Mouse (Mus musculus): ENCODE results near the gene Sqor. TPM values are rescaled to one million over a fixed set of nuclear protein-coding genes. Genes with fewer than 3 reads are reported as not detected.

Gene Sqor
- polyA plus RNA-seq, 1 experiment from 2014 or later, result 3.0 TPM

DNA sequence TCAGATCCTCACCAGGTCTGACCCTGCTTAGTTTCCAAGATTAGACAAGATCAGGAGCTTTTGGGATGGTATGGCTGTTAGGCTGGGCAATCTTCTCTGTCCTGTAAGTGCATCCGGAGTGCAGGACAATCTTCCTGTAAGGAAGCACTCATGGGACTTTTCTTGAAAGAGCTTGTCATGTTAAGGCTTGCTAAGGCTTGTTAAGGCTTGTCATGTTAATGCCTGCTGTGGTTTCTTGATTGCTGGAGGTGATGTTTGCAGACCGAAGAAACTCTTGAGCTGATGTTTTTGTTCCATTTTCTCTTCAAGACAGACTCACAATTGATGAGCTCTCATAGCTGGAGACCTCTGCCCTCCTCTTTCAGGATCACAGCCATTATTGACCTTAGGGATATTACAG, 21.1 kb downstream of the Sqor start:
- no peaks in the 10 kb centered on the region for H3K9me3 ChIP-seq (replicated peaks)
- H3K9ac ChIP-seq, result no peak overlapping the region
- ATAC-seq (ENCODE audit: low read depth) (no peak), DNase-seq (no peak)
- no peak overlapping the region for H3K27ac ChIP-seq
- no peaks in the 10 kb centered on the region for H3K4me1 ChIP-seq (replicated peaks)
- H3K36me3 ChIP-seq, result no peaks in the 10 kb centered on the region
- 72% methylated on average over 2 of the region's 2 CpGs for WGBS (ENCODE audit: insufficient replicate concordance)
- H3K27me3 ChIP-seq, result no peaks in the 10 kb centered on the region
- no peak overlapping the region for H3K4me3 ChIP-seq (replicated peaks)
- no peak overlapping the region for H3K4me2 ChIP-seq

DNA sequence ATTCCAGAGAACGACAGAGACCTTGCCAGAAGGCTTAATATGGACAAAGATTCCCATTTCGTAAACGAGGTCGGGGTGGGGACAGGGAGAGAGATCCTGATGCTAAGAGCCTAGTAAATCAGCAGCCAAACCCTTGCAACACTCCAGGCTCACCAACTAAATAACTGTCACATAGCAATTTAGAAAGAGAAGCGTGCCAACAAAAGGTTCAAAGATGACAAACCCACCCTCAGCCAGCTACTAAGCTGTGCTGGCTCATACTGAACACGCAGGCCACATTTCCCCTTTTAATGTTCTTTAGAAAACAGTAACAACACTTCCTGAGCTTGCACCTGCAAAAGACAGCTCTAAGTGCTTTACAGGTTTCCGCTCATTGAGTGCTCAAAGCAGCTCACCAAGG, 24.3 kb downstream of the Sqor start:
- DNase-seq (no peak), ATAC-seq (ENCODE audit: low read depth) (no peak)
- no peaks in the 10 kb centered on the region for H3K27me3 ChIP-seq
- H3K27ac ChIP-seq, result no peak overlapping the region
- H3K4me1 ChIP-seq (replicated peaks), result no peaks in the 10 kb centered on the region
- no peak overlapping the region for H3K4me3 ChIP-seq (replicated peaks)
- H3K9ac ChIP-seq, result no peak overlapping the region
- no peaks in the 10 kb centered on the region for H3K36me3 ChIP-seq
- H3K4me2 ChIP-seq, result no peak overlapping the region
- no peaks in the 10 kb centered on the region for H3K9me3 ChIP-seq (replicated peaks)
- 65% methylated on average over 7 of the region's 7 CpGs for WGBS (ENCODE audit: insufficient replicate concordance)

DNA sequence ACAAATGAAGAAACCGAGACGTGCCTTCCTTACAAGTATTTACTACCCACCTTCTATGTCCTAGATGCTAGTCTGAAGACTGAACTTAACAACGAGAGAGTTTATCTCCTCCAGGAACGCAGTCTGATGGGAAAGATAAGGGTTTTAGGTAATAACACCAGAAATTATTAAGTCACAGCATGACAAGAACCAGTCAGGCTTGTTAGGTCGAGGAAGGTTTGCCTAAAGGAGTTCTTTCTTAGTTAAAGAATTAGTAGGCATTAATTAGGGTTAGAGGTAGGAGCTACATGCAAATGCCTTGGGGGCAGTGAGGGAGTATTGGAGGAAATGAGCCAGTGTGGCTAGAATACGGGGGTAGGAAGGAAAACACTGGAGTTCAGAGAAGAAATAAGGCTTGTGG, 24.7 kb downstream of the Sqor start:
- Histone ChIP-seq H3K4me3 (replicated peaks) (no peak overlapping the region), H3K36me3 (no peaks in the 10 kb centered on the region), H3K4me2 (no peak overlapping the region), H3K27ac (no peak overlapping the region), H3K27me3 (no peaks in the 10 kb centered on the region), H3K9ac (no peak overlapping the region), H3K4me1 (replicated peaks) (no peaks in the 10 kb centered on the region), H3K9me3 (replicated peaks) (no peaks in the 10 kb centered on the region)
- no peak for ATAC-seq (ENCODE audit: low read depth)
- 47% methylated on average over 6 of the region's 6 CpGs for WGBS (ENCODE audit: insufficient replicate concordance)
- DNase-seq, result no peak

DNA sequence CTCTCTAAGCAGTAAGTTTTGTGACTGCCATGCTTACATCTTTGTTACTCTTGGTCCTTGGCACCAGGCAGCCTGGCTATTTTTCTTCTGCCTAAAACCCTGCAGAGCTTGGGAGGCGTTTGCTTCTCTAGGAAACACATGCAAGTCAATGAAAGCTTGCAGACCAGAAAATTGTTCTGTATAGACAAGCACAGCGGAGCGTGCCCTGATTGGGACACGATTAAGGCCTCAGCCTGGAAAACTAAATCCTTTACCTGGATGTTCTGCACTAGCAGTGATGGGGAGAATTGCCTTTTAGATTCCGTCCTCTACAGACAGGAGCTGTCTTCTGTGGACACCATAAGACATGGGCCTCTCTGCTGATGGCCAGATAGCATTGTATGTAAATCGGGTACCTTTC, 39.4 kb downstream of the Sqor start:
- Histone ChIP-seq H3K4me1 (replicated peaks) (no peaks in the 10 kb centered on the region), H3K9ac (no peak overlapping the region), H3K27me3 (no peaks in the 10 kb centered on the region), H3K27ac (no peak overlapping the region), H3K4me2 (no peak overlapping the region), H3K4me3 (replicated peaks) (no peak overlapping the region), H3K9me3 (replicated peaks) (no peaks in the 10 kb centered on the region), H3K36me3 (no peaks in the 10 kb centered on the region)
- ATAC-seq (ENCODE audit: low read depth), result no peak
- no peak for DNase-seq
- WGBS (ENCODE audit: insufficient replicate concordance), result 71% methylated on average over 6 of the region's 6 CpGs

DNA sequence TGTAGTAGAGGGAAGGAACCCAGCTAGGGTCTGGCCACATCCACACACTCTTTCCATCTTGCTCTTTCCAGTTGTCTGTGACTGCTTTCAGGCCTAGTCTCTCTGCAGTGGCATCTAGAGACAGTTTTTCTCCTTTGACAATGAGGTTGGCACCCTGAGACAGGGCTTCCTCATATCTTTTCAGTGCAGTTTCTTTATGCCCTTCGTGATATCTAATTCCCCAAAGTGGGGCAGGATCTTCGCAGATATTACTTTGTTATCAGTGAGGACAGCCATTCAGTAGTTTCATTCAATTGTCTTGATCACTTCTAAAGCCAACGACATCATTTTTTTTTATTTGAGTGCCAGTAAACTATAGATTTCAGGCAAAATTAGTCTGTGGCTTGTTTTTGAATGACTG, 41.0 kb downstream of the Sqor start:
- ATAC-seq (ENCODE audit: low read depth), result peak; percentile 65
- WGBS (ENCODE audit: insufficient replicate concordance), result 52% methylated on average over 3 of the region's 3 CpGs
- no peak for DNase-seq
- Histone ChIP-seq H3K4me3 (replicated peaks) (no peak overlapping the region), H3K36me3 (no peaks in the 10 kb centered on the region), H3K4me2 (no peak overlapping the region), H3K4me1 (replicated peaks) (no peaks in the 10 kb centered on the region), H3K9ac (no peak overlapping the region), H3K27ac (no peak overlapping the region), H3K27me3 (no peaks in the 10 kb centered on the region), H3K9me3 (replicated peaks) (no peaks in the 10 kb centered on the region)

DNA sequence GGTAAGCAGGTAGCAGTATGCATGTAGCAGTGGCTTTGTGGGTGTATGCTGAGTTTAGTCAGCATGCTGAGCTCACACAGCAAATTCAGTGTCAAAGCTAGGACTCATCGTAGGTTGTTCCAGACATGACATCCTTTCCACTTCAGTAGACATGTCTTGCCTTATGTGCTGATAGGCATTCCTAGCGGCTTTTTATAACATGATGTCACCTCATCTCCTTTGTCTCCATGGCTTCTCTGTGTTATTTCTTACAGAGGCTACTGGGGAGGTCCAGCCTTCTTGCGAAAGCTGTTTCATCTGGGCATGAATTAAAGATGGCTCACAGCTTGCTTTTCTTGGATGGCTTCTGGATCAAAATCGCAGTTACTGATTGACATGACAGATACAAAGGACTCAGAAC, 44.0 kb downstream of the Sqor start:
- 66% methylated on average over 4 of the region's 4 CpGs for WGBS (ENCODE audit: insufficient replicate concordance)
- H3K4me3 ChIP-seq (replicated peaks), result no peak overlapping the region
- no peaks in the 10 kb centered on the region for H3K36me3 ChIP-seq
- H3K27me3 ChIP-seq, result no peaks in the 10 kb centered on the region
- DNase-seq, result no peak
- H3K9ac ChIP-seq, result no peak overlapping the region
- H3K4me2 ChIP-seq, result no peak overlapping the region
- no peaks in the 10 kb centered on the region for H3K4me1 ChIP-seq (replicated peaks)
- no peaks in the 10 kb centered on the region for H3K9me3 ChIP-seq (replicated peaks)
- no peak overlapping the region for H3K27ac ChIP-seq
- ATAC-seq (ENCODE audit: low read depth), result no peak

DNA sequence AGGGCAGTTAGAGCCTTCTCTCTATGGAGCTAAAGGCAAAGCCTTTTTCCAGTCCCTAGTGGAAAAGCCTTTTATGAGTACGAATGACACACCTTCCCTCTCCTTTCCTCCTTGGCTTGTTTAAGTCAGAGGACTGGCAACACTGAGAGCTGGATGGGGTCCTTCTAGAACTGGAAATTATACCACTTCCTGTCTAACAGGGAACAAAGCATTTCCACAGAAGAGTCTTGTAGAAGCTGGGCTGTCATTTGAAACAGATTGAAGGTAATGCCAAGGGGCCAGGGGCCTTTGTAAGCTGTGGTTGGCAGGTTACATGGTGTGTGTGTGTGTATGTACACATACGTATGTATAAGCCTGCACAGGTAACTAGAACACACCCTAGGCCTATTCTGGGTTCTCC, 51.9 kb downstream of the Sqor start:
- Histone ChIP-seq H3K27ac (no peak overlapping the region), H3K9ac (no peak overlapping the region), H3K4me2 (no peak overlapping the region), H3K36me3 (no peaks in the 10 kb centered on the region), H3K27me3 (no peaks in the 10 kb centered on the region), H3K9me3 (replicated peaks) (no peaks in the 10 kb centered on the region), H3K4me3 (replicated peaks) (no peak overlapping the region), H3K4me1 (replicated peaks) (no peaks in the 10 kb centered on the region)
- no peak for ATAC-seq (ENCODE audit: low read depth)
- WGBS (ENCODE audit: insufficient replicate concordance), result 58% methylated on average over 2 of the region's 2 CpGs
- no peak for DNase-seq

DNA sequence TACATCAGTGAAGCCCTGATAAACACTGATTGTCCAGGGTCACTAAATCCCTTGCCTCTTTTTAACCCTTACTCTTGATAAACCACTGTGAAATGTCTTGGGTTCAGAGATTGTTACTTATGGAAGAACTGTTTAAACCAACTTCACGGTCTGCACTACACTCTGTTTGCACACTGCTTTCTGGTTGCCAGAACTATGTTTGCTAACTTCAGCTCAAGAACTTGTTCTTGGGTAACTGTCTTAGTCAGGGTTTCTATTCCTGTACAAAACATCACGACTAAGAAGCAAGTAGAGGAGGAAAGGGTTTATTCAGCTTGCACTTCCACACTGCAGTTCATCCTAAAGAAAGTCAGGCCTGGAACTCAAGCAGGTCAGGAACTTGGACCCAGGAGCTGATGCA, 56.2 kb downstream of the Sqor start:
- Histone ChIP-seq H3K27ac (no peak overlapping the region), H3K27me3 (no peaks in the 10 kb centered on the region), H3K36me3 (no peaks in the 10 kb centered on the region), H3K4me1 (replicated peaks) (no peaks in the 10 kb centered on the region), H3K4me3 (replicated peaks) (no peak overlapping the region), H3K9me3 (replicated peaks) (no peaks in the 10 kb centered on the region), H3K9ac (no peak overlapping the region), H3K4me2 (no peak overlapping the region)
- ATAC-seq (ENCODE audit: low read depth) (no peak), DNase-seq (no peak)
- 51% methylated on average over 2 of the region's 2 CpGs for WGBS (ENCODE audit: insufficient replicate concordance)

DNA sequence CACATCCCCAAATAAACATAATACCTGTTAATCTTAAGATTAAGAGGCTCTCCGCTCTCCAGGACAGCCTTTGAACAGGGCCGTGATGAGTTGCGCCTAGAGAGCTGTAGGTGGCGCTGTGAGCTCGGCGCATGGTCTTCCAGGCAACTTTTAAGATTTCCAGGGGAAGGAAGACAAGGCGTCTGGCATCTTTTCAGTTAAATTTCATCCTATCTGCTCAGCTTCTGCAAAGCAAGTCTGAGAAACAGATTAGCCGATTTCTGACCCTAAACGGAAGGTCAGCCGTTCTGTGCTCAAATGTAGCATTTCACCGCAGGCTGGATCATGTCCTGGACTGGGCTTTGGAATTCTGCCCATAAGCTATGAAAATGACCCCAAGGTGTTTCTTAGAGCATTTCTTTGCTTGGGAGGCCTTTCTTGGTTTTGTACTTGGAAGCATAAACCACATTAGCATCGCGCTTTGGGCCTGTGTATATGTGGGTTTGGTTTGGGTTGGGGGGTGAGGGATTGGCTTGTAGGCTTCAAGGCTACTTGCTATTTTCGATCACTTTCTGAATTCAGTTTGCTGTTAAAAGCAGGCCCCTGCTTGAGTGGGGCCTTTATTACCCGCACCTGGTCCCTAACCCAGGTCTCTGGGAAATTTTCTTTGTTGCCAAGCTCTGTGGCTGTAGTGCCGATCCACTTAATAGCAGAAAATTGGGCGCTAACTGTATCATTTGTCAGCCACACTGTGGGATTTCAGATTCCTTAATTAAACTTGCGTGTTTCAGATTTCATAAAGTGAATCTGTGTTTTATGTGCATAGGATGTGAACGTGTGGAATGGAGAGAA, 60.6 kb downstream of the Sqor start:
- no peaks in the 10 kb centered on the region for H3K27me3 ChIP-seq
- H3K4me2 ChIP-seq, result no peak overlapping the region
- no peaks in the 10 kb centered on the region for H3K36me3 ChIP-seq
- H3K27ac ChIP-seq, result no peak overlapping the region
- H3K9me3 ChIP-seq (replicated peaks), result no peaks in the 10 kb centered on the region
- H3K4me1 ChIP-seq (replicated peaks), result no peaks in the 10 kb centered on the region
- ATAC-seq (ENCODE audit: low read depth) (no peak), DNase-seq (no peak)
- WGBS (ENCODE audit: insufficient replicate concordance), result 44% methylated on average over 19 of the region's 19 CpGs
- H3K4me3 ChIP-seq (replicated peaks), result no peak overlapping the region
- no peak overlapping the region for H3K9ac ChIP-seq

DNA sequence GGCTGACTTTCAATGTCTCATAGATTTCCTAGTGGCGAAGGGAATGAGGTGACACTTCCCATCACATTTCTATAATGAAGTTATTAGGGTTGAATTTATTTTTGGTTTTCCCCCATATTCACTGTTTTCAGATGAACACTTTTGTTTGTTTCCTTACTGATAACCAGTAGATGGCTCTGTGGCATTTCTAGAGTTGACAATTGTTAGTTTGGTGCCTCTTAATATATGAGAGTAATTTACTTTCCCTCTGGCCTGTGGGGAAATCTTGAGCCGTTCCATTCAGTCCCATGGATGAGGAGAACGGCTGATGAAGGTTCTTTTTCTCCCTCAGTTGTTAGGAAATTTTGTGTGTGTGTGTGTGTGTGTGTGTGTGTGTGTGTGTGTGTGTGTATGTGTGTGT, 61.3 kb downstream of the Sqor start:
- Histone ChIP-seq H3K36me3 (no peaks in the 10 kb centered on the region), H3K4me3 (replicated peaks) (no peak overlapping the region), H3K27me3 (no peaks in the 10 kb centered on the region), H3K4me1 (replicated peaks) (no peaks in the 10 kb centered on the region), H3K4me2 (no peak overlapping the region), H3K9me3 (replicated peaks) (no peaks in the 10 kb centered on the region), H3K9ac (no peak overlapping the region), H3K27ac (no peak overlapping the region)
- DNase-seq (no peak), ATAC-seq (ENCODE audit: low read depth) (no peak)
- WGBS (ENCODE audit: insufficient replicate concordance), result 71% methylated on average over 3 of the region's 3 CpGs

DNA sequence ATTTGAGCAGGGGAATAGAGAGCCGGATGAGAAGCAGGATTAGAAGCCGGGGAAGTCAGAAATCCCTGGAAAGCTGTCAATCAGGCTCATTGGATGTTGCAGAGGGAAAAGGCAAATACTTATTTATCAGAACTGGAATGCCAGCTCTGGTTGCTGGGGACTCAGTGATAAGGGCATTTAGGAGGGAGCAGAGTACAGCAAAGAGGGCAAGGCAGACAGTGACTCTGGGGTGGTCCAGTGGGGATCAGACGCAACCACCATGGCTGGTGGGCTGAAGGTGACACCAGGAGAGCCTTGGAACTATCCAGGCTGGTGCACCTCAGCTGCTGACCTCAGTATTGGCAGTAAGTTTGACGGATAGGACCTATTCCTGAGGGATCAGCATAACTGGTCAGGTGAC, 89.6 kb downstream of the Sqor start:
- H3K4me3 ChIP-seq (replicated peaks), result no peak overlapping the region
- no peak overlapping the region for H3K27ac ChIP-seq
- ATAC-seq (ENCODE audit: low read depth), result no peak

DNA sequence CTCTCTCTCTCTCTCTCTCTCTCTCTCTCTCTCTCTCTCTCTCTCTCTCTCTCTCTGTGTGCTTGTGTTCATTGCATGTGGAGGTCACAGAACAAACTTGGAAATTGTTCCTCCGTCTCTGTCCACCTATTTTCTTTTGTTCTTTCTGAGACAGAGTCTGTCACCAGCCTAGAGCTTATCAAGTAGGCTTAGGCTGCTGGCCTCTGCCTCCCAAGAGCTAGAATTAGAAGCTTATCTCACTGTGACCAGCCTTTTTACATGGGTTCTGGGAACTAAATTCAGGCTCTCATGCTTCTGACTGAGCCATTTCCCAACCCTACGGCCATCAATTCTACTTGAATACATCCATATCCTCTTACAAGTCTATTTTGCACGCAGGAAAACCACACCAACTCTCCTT, 90.3 kb downstream of the Sqor start:
- no peaks in the 10 kb centered on the region for H3K4me1 ChIP-seq (replicated peaks)
- no peak overlapping the region for H3K9ac ChIP-seq
- ATAC-seq (ENCODE audit: low read depth) (no peak), DNase-seq (no peak)
- 52% methylated on average over 3 of the region's 3 CpGs for WGBS (ENCODE audit: insufficient replicate concordance)
- no peaks in the 10 kb centered on the region for H3K9me3 ChIP-seq (replicated peaks)
- no peak overlapping the region for H3K4me3 ChIP-seq (replicated peaks)
- H3K4me2 ChIP-seq, result no peak overlapping the region
- no peaks in the 10 kb centered on the region for H3K36me3 ChIP-seq
- no peaks in the 10 kb centered on the region for H3K27me3 ChIP-seq
- no peak overlapping the region for H3K27ac ChIP-seq

More for the DNA sequence above, 89.6 kb downstream of the Sqor start:
- no peaks in the 10 kb centered on the region for H3K9me3 ChIP-seq (replicated peaks)
- no peaks in the 10 kb centered on the region for H3K4me1 ChIP-seq (replicated peaks)
- no peak for DNase-seq
- H3K4me2 ChIP-seq, result no peak overlapping the region
- H3K36me3 ChIP-seq, result no peaks in the 10 kb centered on the region
- 59% methylated on average over 4 of the region's 4 CpGs for WGBS (ENCODE audit: insufficient replicate concordance)
- H3K27me3 ChIP-seq, result no peaks in the 10 kb centered on the region
- H3K9ac ChIP-seq, result no peak overlapping the region

Data from liver, embryonic 13.5 days (tissue).